Mouse (Mus musculus): ENCODE results near the gene Sirpb1c. TPM values are rescaled to one million over a fixed set of nuclear protein-coding genes. Genes with fewer than 3 reads are reported as not detected.

The Sirpb1c gene
- polyA plus RNA-seq (2015; fragmentation: Illumina TruSeq; extraction: RNeasy Lipid Tissue Mini Kit (QIAGEN cat#74804); ENCODE audit: low read depth, low replicate concordance), result not detected

DNA sequence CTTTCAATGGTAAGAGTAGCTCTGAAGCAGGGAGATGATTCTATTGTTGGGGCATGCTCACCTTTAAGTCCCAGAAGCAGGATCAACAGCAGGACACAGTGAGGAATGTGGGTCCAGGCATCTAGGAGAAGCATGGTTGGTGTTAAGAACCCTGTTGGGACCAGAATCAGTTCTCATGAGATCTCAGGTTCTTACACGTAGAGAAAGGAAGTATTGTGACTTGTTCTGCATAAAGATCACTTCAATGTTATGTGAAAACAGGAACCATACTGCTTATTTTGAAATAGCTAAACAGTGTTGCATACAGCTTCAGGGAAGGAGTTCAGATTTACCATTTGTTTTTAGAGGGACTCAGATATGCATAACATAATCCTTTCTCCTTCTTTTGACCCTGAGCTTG is at the start of gene Sirpb1c:
Sirpb1c (minus strand) TSS at position 249 of the 400 bp plus-strand sequence.

Other genes with a start within 250 kb of the Sirpb1c start
- gene Gm5150, start 157.9 kb upstream of the Sirpb1c start, polyA plus RNA-seq (2015; fragmentation: Illumina TruSeq; extraction: RNeasy Lipid Tissue Mini Kit (QIAGEN cat#74804); ENCODE audit: low read depth, low replicate concordance), result not detected